Mouse (Mus musculus) cerebellum, adult 8-10 months (tissue): ENCODE measurements around the gene Hadha.

Experiments used
- DNase-seq: peaks from one replicate; pipeline ENCODE4 v3.0.0; 2022

Hadha gene

GRCm38 (mm10) chr5:30110371-30111060, 44.4 kb downstream of the Hadha start:
- DNase-seq: no peak

DNA sequence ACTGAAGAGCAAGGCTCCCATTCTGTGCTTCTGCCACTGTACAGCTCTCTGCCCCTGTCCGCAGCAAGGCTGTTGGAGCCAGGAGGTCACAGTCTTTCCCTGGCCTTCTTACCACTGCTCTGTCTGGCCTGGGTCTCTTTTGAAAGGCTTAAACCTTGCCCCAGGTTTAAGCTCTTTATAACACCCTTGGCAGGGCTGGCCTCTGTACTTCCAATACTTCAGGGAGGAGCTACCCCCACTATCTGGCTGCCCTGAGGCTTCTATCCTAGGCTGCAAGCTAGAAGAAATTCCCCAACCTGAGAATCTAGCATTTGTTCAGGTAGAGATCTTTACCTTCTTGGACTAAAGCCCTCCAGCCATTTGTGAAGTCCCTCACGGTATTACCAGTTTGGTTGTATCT, 45.1 kb downstream of the Hadha start:
- DNase-seq: no peak

DNA sequence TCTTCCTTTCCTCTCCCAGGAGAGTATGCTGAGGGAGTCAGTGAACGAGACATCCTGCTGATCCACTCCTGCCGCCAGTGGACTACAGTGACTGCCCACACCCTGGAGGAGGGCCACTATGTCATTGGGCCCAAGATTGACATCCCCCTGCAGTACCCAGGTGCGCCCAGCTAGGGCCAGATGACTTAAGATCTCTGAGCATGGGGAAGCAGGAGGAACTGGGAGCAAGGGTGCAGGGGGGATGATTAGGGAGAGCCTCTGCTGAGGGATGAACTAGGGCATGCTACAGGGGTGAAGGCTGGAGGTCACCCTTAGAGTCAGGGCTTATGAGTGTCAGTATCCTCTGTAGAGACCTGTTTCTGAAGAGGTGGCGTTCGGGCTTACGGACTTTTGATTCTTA, 46.7 kb downstream of the Hadha start:
- DNase-seq: no peak

GRCm38 (mm10) chr5:30107611-30108041, 47.3 kb downstream of the Hadha start:
- DNase-seq: no peak

GRCm38 (mm10) chr5:30107186-30107585, 47.8 kb downstream of the Hadha start:
- no peak for DNase-seq

GRCm38 (mm10) chr5:30106756-30107155, 48.2 kb downstream of the Hadha start:
- no peak for DNase-seq

DNA sequence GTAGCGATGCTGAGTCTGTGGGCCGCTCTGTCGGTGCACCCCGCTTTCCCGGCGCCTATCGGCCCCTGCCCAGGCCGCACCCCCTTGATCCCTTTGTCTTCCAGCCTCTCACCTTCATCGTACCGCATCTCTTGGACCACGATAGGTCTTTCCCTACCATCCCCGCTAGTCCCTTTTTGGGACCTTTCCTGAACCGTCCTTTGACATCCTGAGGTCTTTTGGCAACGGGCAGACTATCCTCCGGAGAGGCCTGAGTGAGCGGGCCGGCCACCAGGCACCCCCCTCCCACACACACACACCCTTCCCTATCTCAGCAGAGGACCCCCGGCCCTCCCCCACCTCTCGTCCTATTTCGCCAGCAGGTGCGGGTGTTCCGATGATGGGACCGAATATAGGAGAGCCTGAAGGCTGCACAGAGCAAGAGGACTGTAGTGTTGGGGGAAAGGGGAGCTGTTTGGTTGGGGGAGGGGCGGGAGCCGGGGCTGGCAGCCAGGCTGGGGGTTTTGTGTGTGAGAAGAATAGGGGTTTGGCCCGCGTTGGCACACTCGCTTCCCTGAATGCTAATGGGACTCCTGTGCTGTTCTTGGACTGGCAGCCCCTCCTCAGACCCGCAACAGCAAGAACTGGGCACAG, 49.2 kb downstream of the Hadha start, which contains the start of gene 3110082J24Rik:
TSS of gene 3110082J24Rik (minus strand) at position 419 of the 633 bp plus-strand sequence.
- DNase-seq: no peak

GRCm38 (mm10) chr5:30104841-30105667, 49.9 kb downstream of the Hadha start, which contains the start of gene Garem2:
TSS of gene Garem2 (plus strand) at chr5:30105161.
- no peak for DNase-seq

GRCm38 (mm10) chr5:30104339-30104738, 50.6 kb downstream of the Hadha start:
- peak; percentile 29 for DNase-seq

DNA sequence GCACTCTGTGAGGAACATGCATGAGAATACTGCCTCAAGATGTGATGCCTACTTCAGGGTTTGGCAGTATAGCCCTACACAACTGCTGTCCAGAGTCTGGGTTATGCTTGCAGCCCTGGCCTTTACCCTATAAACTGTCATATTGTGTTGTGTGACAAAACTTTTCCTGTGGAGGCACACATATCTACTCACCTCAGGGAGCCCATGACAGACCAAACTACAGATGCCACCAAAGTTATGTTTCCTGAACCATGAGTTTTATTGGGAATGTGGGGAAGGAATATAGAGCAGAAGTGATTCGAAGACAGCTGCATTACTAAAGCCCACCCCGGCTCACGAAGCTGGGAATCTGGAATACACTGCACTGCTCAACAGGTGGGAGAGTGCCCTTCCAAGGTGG, 51.6 kb downstream of the Hadha start:
- no peak for DNase-seq

- DNase-seq: no peak
Measured at GRCm38 (mm10) chr5:30098260-30098659, 56.7 kb downstream of the Hadha start.

GRCm38 (mm10) chr5:30095731-30096130, 59.2 kb downstream of the Hadha start:
- DNase-seq: peak; percentile 39

DNA sequence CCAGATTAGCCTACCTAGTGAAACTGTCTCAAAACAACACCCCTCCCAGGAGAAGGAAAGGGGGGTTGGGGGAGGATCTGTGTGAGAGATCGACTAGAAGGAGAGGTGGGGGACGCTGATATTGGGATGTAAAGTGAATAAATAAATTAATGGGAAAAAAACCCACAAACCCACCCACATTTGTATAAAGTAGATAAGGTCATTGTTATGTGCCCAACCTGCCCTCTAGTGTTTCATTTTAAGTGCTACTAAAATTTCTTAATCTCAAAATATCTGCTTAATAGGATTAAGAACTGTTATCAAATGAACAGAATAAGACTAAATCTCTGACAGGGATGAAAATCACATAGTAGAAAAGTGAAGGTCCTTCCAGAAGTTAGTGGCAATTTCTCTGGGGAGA, 60.6 kb downstream of the Hadha start:
- no peak for DNase-seq

- no peak for DNase-seq
Measured at GRCm38 (mm10) chr5:30092701-30093100, 62.3 kb downstream of the Hadha start.

GRCm38 (mm10) chr5:30072825-30073821, 81.8 kb downstream of the Hadha start, which contains the start of gene Tyms:
TSS of gene Tyms (minus strand) at chr5:30073617.
- DNase-seq: peak; percentile 47

GRCm38 (mm10) chr5:30072377-30072776, 82.6 kb downstream of the Hadha start:
- no peak for DNase-seq

GRCm38 (mm10) chr5:30071677-30072076, 83.3 kb downstream of the Hadha start:
- DNase-seq: no peak
